Mouse (Mus musculus) brain, adult 2 months (tissue): ENCODE data around the gene Hist2h3c2.

Source experiments
- DNase-seq: peaks from one replicate; pipeline ENCODE4 v3.0.0; 2011; ENCODE audit warnings: low read depth, low spot score

Hist2h3c2 gene

GRCm38 (mm10) chr3:96197129-96197749 is 41.7 kb downstream of the Hist2h3c2 start:
- DNase-seq = peak; percentile 99

GRCm38 (mm10) chr3:96196437-96197128 is 42.3 kb downstream of the Hist2h3c2 start:
- peak; percentile 49 for DNase-seq

- DNase-seq = peak; percentile 37
Measured at GRCm38 (mm10) chr3:96195616-96196313, 43.2 kb downstream of the Hist2h3c2 start.

GRCm38 (mm10) chr3:96194966-96195365 is 44.0 kb downstream of the Hist2h3c2 start:
- no peak for DNase-seq

- no peak for DNase-seq
Measured at GRCm38 (mm10) chr3:96192977-96193376, 46.0 kb downstream of the Hist2h3c2 start.
